Mouse (Mus musculus) testis, adult 2 months (tissue): ENCODE data around the gene Med26.

ENCODE experiments used
- CTCF ChIP-seq: fragments of 200-500 bp; IDR thresholded peaks from 2 replicates; pipeline ENCODE4 v1.5.1; 2012; ENCODE audit warnings: low read depth, mild to moderate bottlenecking, inconsistent platforms, low read length, moderate library complexity; ENCODE audit not compliant: control insufficient read depth, insufficient read depth, insufficient replicate concordance
- POLR2A ChIP-seq: fragments of 200-500 bp; IDR thresholded peaks from 2 replicates; pipeline ENCODE4 v1.6.1; 2012; ENCODE audit warnings: low read depth, mild to moderate bottlenecking, inconsistent platforms, low read length, moderate library complexity; ENCODE audit not compliant: control insufficient read depth

DNA sequence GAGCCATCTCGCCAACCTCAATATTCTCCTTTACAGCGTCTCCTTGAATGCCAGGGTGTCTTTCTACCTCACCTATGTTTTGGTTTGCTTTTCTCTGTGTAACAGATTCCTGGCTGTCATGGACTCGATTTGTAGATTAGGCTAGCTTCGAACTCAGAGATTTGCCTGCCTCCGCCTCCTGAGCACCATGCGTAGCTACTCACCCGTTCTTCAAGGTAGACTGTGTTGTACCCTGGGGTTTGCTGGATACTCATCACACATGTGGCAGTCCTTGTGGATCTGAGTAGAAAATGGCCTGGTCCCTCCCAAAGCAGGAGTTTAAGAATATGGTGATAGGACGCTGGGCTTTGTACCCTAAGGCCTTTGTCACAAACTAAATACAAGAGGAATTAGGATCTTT is 54.7 kb downstream of the Med26 start:
- no peak for TF ChIP-seq POLR2A
- TF ChIP-seq CTCF = no peak
